Mouse (Mus musculus): ENCODE results near the gene Pdia2. TPM values are rescaled to one million over a fixed set of nuclear protein-coding genes. Genes with fewer than 3 reads are reported as not detected.
A peak's percentile ranks its signal among the peaks of the same experiment; 100 is the strongest.
"Not testable (repeated sequence)": the region's sequence is repeated elsewhere in the genome, so short reads cannot be mapped to it uniquely, and the experiment has no call there.

Gene Pdia2
- polyA plus RNA-seq, 1 experiment = 0.97 TPM

DNA sequence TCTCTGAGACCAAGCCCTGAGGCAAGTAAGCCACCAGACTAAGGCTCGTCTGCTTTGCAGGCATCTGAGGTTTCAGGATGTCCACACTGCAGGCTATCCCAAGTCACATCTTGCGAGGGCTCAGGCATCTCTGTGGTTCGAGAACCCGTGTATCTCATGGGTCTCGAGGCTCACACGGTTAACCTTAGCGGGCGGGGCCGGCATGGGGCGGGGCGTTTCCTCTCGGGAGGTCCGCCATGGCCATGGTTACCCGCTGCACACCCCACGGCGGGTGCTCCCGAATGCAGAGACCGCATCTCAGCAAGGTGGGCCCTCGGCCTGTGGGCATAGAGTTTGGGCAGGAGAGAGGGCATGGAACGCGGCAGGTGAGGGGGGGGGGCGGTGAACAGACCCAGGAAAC, 3.9 kb upstream of the Pdia2 start, which contains the start of gene Rgs11:
Gene Rgs11, plus strand, starts transcription at position 215 of the 400 bp plus-strand sequence.
- WGBS = 3% methylated on average over 22 of the region's 22 CpGs
- no peak for DNase-seq (ENCODE audit: low read depth, low spot score)

DNA sequence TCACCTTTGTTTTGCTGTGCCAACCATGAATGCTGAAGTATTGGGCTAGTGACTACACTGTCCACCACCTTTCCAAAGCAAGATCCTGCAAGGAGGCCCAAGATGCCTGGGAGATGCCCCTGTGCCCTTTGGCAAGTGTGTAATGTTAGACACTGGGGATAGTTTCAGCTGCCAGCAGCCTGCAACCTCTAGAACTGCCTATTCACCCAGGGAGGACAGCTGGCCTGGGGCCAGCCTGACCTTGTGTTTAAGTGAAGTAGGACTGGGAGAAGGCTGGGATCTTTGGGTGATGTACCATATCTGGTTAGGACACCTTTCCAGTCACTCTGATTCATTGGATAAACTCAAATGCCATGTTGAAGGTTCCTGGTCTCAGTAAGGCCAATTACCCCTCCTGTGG, 3.1 kb upstream of the Pdia2 start:
- no peak for DNase-seq (ENCODE audit: low read depth, low spot score)

DNA sequence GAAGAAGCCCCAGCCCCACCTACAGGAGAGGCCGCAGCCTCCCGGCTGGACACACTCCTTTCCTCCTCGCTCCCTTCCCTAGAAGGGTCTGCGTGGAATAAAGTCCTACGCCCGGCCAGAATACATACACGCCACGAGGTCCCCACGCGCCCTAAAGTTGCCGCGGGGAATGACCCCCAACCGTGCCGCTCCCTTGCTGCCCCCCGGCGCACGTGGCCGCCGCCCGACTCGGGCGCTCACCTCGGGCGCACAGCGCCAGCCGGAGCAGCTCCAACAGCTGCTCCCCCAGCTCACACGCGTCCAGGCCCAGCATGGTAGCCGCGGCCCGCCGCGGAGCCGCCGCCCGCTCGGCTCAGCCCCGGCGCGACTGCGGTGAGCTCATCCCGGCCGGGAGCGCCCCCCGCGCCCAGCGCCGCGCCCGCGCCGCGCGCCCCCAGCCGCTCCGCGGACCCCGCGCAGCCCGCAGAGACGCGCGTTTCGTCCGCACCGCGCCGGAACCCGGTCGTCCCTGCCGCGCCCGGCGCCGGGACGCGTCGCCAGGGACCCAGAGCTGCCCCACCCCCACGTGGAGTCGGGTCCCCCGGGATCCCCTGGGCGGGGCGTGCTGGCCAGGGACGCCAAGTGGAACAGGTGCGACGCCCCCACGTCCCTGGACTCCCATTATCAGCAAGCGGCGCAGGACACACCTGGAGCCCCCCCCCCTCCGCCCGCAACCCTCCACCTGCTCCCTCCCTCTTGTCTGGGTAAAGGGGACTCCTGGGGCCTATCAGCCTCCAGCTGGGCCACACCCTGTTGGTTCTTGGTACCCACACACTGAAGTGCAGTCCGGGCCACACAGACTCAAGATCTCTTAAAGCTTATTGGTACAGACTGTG, 2.2 kb upstream of the Pdia2 start:
- under 1% methylated on average over 89 of the region's 92 CpGs for WGBS

DNA sequence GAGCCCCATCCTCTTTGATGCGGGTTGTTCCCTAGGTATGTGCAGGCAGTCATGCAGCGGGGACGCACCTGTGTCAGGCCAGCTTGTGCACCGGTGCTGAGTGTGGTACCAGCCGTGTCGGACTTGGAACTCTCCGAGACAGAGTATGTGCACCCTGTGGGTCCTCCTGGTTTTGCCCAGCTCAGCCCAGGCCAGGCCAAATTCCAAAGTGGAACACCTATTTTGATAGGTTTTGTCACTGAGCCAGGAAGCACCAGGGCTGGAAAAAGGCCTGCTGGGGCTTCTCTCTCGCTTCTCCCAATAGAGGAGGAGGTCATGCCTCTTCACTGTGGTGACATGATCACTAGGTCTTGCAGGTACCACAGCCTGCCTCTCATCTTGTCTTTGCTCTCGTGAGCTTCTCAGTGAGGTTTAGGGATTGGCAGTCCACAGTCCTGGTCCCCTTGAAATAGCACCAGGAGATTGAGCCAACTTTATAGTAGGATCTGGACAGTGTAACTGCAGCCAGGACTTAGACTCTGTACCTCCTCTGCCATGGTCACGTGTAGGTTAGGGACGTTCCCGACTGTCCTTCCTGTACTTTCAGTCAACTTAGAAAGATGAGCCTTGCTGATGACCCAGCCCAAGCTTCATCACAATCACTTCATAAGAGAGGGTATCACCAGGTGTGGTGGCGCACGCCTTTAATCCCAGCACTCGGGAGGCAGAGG, 6.3 kb downstream of the Pdia2 start:
- DNase-seq (ENCODE audit: low read depth, low spot score) = no peak
- 96% methylated on average over 15 of the region's 15 CpGs for WGBS

More for the DNA sequence above, 2.2 kb upstream of the Pdia2 start:
- no peak for DNase-seq (ENCODE audit: low read depth, low spot score)

DNA sequence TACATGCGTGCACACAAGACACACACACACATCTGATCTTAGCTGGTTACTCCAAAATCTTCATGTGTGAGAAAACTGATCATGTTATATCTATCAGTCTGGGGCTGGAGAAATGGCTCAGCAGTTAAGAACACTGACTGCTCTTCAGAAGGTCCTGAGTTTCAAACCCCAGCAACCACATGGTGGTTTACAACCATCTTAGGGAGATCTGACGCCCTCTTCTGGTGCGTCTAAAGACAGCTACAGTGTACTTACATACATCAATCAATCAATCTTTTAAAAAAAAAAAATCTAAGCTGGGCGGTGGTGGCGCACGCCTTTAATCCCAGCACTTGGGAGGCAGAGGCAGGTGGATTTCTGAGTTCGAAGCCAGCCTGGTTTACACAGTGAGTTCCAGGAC, 7.4 kb downstream of the Pdia2 start:
- DNase-seq (ENCODE audit: low read depth, low spot score) = not testable (repeated sequence)
- WGBS = 87% methylated on average over 7 of the region's 7 CpGs

DNA sequence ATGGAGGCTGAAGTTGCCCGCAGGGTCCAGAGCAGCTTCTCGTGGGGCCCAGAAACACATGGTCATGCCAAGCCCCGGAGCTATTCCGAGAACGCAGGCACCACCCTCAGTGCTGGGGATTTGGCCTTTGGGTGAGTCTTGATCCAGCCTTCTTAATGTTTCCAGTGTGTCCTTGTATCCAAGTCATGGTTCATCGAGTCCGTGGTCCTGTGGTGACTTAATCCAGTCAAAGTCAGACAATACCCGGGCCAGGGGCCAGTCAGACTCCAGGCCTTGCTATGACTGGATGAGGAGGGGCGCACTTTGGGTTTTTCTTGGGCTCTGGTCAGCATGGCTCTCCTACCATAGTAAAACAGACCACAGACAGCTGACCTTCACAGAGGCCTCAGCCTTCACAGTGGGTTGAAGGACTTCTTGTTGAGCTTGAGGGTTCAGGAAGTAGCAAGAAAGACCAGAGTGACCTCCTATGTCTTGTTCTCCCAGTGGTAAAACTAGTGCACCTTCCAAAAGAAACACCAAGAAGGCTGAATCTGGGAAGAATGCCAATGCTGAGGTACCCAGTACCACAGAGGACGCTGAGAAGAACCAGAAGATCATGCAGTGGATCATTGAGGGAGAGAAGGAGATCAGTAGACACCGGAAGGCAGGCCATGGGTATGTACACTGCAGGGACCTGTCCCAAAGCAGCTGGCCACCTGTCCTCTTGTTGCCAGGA, 10.6 kb downstream of the Pdia2 start:
- WGBS = 89% methylated on average over 11 of the region's 11 CpGs
- no peak for DNase-seq (ENCODE audit: low read depth, low spot score)

DNA sequence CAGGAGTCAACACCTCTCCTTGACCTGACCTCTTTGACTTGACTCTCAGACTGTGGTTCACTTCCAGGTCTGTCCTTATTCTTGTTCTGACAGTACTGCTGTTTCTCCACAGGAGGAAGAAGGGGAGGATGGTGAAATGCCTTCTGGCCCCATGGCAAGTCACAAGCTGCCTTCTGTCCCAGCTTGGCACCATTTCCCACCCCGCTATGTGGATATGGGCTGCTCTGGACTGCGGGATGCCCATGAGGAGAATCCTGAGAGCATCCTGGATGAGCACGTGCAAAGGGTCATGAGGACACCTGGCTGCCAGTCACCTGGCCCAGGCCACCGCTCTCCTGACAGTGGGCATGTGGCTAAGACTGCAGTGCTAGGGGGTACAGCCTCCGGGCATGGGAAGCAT, 11.3 kb downstream of the Pdia2 start:
- WGBS = 96% methylated on average over 5 of the region's 5 CpGs

DNA sequence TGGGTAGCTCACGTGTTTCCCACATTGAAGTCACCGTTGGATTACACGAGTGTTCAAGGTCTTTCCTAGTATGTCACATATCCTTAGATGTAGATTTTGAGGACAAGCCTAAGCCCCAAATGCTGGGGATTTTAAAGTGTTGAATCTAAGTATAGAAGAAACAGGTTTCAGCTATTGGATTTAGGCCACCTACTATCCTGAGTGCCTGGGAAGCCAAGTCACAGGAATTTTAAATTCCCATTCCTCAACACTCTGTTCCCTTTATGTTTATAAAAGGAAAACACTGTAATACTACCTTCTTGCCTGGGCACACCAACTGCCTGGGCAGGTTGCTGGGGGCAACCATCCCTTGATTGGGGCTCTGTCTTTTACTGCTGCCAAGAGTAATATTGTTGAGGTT, 17.7 kb downstream of the Pdia2 start:
- 91% methylated on average over 3 of the region's 3 CpGs for WGBS
- no peak for DNase-seq (ENCODE audit: low read depth, low spot score)

More for the DNA sequence above, 11.3 kb downstream of the Pdia2 start:
- DNase-seq (ENCODE audit: low read depth, low spot score) = no peak

DNA sequence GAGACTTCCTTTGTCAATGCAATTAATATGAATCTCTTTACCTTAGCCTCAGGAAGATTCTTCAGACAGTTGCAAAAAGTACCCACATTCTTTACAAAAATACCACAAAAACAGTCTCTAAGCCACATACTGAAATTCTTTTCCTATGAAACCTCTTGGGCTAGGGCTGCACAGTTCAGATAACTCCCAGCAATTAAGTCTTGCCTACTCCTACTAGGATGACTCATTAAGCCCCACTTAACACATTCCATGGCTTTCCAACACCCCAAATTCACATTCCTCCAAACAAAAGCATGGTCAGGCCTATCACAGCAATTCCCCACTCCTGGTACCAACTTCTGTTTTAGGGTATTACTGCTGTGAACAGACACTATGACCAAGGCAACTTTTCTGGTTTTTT, 20.3 kb downstream of the Pdia2 start:
- DNase-seq (ENCODE audit: low read depth, low spot score) = no peak

DNA sequence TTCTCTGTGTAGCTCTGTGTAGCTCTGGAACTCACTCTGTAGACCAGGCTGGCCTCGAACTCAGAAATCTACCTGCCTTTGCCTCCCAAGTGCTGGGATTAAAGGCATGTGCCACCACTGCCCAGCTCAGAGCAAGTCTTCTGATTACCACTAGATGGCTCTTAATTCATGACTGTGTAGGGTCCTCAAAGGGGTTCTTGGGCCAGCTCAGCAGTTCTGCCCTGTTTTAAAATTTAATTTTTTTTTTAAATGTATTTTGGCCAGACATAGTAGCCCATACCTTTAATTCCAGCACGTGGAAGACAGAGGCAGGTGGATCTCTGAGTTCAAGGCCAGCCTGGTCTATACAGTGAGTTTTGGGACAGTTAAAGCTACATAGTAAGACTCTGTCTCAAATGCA, 23.6 kb downstream of the Pdia2 start:
- WGBS = 85% methylated on average over 2 of the region's 2 CpGs

DNA sequence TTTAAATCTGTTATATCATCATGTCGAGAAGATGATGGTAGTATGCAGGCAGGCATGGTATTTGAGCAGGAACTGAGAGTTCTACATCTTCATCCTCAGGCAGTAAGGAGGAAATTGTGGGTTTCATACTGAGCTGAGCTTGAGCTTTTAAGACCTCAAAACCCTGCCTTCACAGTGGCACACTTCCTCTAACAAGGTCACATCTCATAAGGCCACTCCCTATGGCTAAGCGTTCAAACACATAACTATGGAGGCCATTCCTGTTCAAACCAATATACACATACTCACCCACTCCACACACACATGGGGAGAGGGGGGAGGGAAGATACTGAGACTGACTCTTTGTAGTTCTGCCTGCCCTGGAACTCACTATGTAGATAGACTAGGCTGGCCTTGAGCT, 30.8 kb downstream of the Pdia2 start:
- peak; percentile 19 for DNase-seq (ENCODE audit: low read depth, low spot score)
- 51% methylated on average over 2 of the region's 2 CpGs for WGBS

More for the DNA sequence above, 23.6 kb downstream of the Pdia2 start:
- not testable (repeated sequence) for DNase-seq (ENCODE audit: low read depth, low spot score)

DNA sequence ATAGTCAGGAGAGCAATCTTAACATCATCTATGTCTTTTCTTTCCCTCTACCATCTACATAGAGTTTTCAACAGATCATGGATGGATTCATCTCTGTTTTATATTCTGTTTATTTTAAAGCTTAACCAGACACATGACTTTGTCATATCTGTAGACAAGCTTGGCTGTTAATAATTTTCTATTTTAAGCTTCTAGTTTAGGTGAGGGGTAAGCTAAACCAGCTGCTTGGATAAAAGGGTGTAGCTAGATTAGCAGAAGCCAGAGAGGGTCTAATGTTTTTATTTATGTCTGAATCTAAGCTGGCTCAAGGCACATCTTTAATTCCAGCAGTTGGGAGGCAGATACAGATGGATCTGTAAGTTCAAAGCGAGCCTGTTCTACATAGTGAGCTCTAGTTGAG, 36.2 kb downstream of the Pdia2 start:
- 89% methylated on average over 1 of the region's 1 CpGs for WGBS
- no peak for DNase-seq (ENCODE audit: low read depth, low spot score)

DNA sequence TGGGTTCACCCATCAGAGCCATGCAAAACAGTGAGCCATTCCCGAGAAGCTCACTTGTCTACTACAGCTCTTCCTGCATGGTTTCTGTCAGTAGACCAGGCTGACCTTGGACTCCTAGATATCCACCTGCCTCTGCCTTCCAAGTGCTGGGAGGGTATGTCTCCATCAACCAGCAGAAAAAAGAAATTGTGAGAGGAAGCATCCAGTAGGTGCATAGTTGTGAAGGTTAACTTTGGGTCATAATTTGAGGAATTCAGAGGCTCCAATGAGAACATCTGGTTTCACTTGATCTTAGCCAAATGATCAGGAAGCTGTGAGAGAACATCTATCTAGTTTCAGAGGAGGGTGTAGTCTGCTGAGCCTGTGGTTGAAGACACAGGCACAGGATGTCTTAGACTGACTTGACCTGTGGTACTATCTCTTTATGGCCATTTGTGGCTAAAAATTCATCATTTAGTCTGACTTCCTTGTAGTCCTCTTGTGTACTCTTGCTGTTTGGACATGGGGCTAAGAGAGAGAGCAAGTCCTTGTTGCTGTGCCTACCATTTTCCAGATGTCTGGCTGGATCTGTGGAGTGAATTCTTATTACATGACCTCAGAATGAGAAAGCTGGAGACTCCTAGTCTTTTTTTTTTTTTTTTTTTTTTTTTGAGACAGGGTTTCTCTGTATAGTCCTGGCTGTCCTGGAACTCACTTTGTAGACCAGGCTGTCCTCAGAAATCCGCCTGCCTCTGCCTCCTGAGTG, 46.8 kb downstream of the Pdia2 start:
- DNase-seq (ENCODE audit: low read depth, low spot score) = no peak
- WGBS = 93% methylated on average over 2 of the region's 2 CpGs

DNA sequence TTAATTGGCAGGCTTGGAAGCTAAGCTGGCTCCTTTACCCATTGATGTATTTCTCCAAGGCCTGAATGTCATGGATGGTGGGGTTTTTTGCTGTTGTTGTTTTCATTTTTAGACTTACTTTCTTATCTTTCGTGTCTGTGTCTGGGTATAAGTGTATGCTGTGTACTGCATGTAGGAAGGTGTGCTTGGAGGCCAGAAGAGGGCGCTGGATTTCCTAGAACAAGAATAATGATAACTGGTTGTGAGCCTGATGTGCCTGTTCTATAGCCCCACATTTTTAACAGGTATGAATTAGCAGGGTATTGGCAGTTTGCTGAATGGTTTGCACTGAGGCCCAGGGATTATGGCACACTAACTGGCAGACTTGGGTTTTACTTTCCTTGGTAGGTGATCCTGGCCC, 49.8 kb downstream of the Pdia2 start:
- no peak for DNase-seq (ENCODE audit: low read depth, low spot score)
- 84% methylated on average over 2 of the region's 2 CpGs for WGBS

Other genes starting within 250 kb of the Pdia2 start
- not detected in 2 replicates for gene A930017K11Rik, start 246.5 kb downstream of the Pdia2 start, polyA plus RNA-seq (2012; rRNA removed)
- 26.1 and 44.5 TPM in 2 replicates for gene Capn15, start 213.3 kb downstream of the Pdia2 start, polyA plus RNA-seq (2012; rRNA removed)
- gene Rab11fip3, start 129.5 kb downstream of the Pdia2 start, polyA plus RNA-seq (2012; rRNA removed) = 41.3 and 65.7 TPM in 2 replicates
- 25.1 and 39.0 TPM in 2 replicates for gene Decr2, start 108.8 kb downstream of the Pdia2 start, polyA plus RNA-seq (2012; rRNA removed)
- gene Nme4, start 103.5 kb downstream of the Pdia2 start, polyA plus RNA-seq (2012; rRNA removed) = 14.1 and 14.5 TPM in 2 replicates
- gene Tmem8, start 85.8 kb downstream of the Pdia2 start, polyA plus RNA-seq (2012; rRNA removed) = 222 and 309 TPM in 2 replicates
- gene Mrpl28, start 75.6 kb downstream of the Pdia2 start, polyA plus RNA-seq (2012; rRNA removed) = 96.4 and 99.2 TPM in 2 replicates
- 16.4 and 17.6 TPM in 2 replicates for gene Axin1, start 60.4 kb downstream of the Pdia2 start, polyA plus RNA-seq (2012; rRNA removed)
- 3.1 and 3.7 TPM in 2 replicates for gene Rgs11, start 3.9 kb upstream of the Pdia2 start, polyA plus RNA-seq (2012; rRNA removed)
- gene Arhgdig, start 8.7 kb upstream of the Pdia2 start, polyA plus RNA-seq (2012; rRNA removed) = 2.7 and 4.3 TPM in 2 replicates
- 186 and 243 TPM in 2 replicates for gene Fam234a, start 45.2 kb upstream of the Pdia2 start, polyA plus RNA-seq (2012; rRNA removed)
- gene Luc7l, start 53.8 kb upstream of the Pdia2 start, polyA plus RNA-seq (2012; rRNA removed) = 13.2 and 18.0 TPM in 2 replicates
- 13.7 and 16.0 TPM in 2 replicates for gene Neurl1b, start 215.7 kb upstream of the Pdia2 start, polyA plus RNA-seq (2012; rRNA removed)

Data from large intestine, adult 2 months (tissue).